ENCODE assay signal across 9 mouse cellular contexts in genomic region chr5:102113009-102113408, GRCm38 (mm10). TPM values are rescaled to one million over a fixed set of nuclear protein-coding genes. Genes with fewer than 3 reads are reported as not detected.
DNase-seq lines count a peak whose midpoint lies in the region; ATAC-seq and TF ChIP-seq lines count a peak whose summit lies in the region.
"Had no signal": no experiment of that assay in that cellular context is flagged by ENCODE, and none has a peak within 500 bp of the region (broad histone marks: within the 10 kb centered on the region; RNA-seq: fewer than 3 reads in every experiment).

No protein-coding gene starts in this region.

- no peak overlapping the region for H3K9ac ChIP-seq in heart, embryonic 16.5 days (ENCODE audit: low read length)
- H3K9ac ChIP-seq in embryonic facial prominence, embryonic 13.5 days: no peak overlapping the region
- no peak overlapping the region for H3K9ac ChIP-seq in stomach, postnatal 0 days (ENCODE audit: low read length)
- H3K9ac ChIP-seq: midbrain, embryonic 12.5 days had no signal

- peak overlapping the region; percentile 53 for H3K4me2 ChIP-seq in heart, embryonic 16.5 days (ENCODE audit: low read depth, low read length)
- peak overlapping the region; percentile 48 for H3K4me2 ChIP-seq in embryonic facial prominence, embryonic 13.5 days
- peak overlapping the region; percentile 27 for H3K4me2 ChIP-seq in stomach, postnatal 0 days (replicated peaks; ENCODE audit: low read depth)
- H3K4me2 ChIP-seq: midbrain, embryonic 12.5 days had no signal

- no peak overlapping the region for H3K27ac ChIP-seq in heart, embryonic 16.5 days (ENCODE audit: low read length)
- H3K27ac ChIP-seq in embryonic facial prominence, embryonic 13.5 days: no peak overlapping the region
- H3K27ac ChIP-seq in stomach, postnatal 0 days (replicated peaks): no peak overlapping the region
- H3K27ac ChIP-seq: kidney, postnatal 0 days; midbrain, embryonic 12.5 days had no signal

- TF ChIP-seq EP300 in stomach, postnatal 0 days (optimal IDR thresholded peaks at IDR 0.05): no peak

- no peaks in the 10 kb centered on the region for H3K36me3 ChIP-seq in heart, embryonic 16.5 days (ENCODE audit: control insufficient read depth, insufficient read depth)
- H3K36me3 ChIP-seq in embryonic facial prominence, embryonic 13.5 days: no peaks in the 10 kb centered on the region
- no peaks in the 10 kb centered on the region for H3K36me3 ChIP-seq in stomach, postnatal 0 days (ENCODE audit: control insufficient read depth, insufficient read depth, low read length)
- H3K36me3 ChIP-seq: midbrain, embryonic 12.5 days had no signal

- H3K9me3 ChIP-seq in heart, embryonic 16.5 days (replicated peaks; ENCODE audit: control insufficient read depth, low read length): no peaks in the 10 kb centered on the region
- no peaks in the 10 kb centered on the region for H3K9me3 ChIP-seq in embryonic facial prominence, embryonic 13.5 days
- no peaks in the 10 kb centered on the region for H3K9me3 ChIP-seq in stomach, postnatal 0 days (ENCODE audit: control insufficient read depth, low read length)
- H3K9me3 ChIP-seq: midbrain, embryonic 12.5 days had no signal

- no peak for TF ChIP-seq CTCF in stomach, postnatal 0 days (IDR thresholded peaks at IDR 0.05; ENCODE audit: low read depth)

- no peaks in the 10 kb centered on the region for H3K27me3 ChIP-seq in heart, embryonic 16.5 days (ENCODE audit: control insufficient read depth, insufficient read depth, low read length)
- H3K27me3 ChIP-seq in embryonic facial prominence, embryonic 13.5 days: no peaks in the 10 kb centered on the region; the same call in 1 of the 2 replicates
- H3K27me3 ChIP-seq in stomach, postnatal 0 days (ENCODE audit: control insufficient read depth, insufficient read depth, low read length): no peaks in the 10 kb centered on the region
- H3K27me3 ChIP-seq: midbrain, embryonic 12.5 days had no signal

- H3K4me1 ChIP-seq in heart, embryonic 16.5 days (ENCODE audit: control insufficient read depth, insufficient read depth, low read length): peaks cover 3% of the 10 kb centered on the region; the same call in 1 of the 2 replicates
- H3K4me1 ChIP-seq in embryonic facial prominence, embryonic 13.5 days: peaks cover 16% of the 10 kb centered on the region
- no peaks in the 10 kb centered on the region for H3K4me1 ChIP-seq in stomach, postnatal 0 days (replicated peaks; ENCODE audit: control insufficient read depth, insufficient read depth)

- WGBS in heart, embryonic 16.5 days: 16% methylated on average over 14 of the region's 14 CpGs
- 44% methylated on average over 14 of the region's 14 CpGs for WGBS in embryonic facial prominence, embryonic 13.5 days
- WGBS in stomach, postnatal 0 days: 24% methylated on average over 14 of the region's 14 CpGs

- H3K4me3 ChIP-seq in heart, embryonic 16.5 days (ENCODE audit: low read length): peak overlapping the region; percentile 28
- H3K4me3 ChIP-seq in embryonic facial prominence, embryonic 13.5 days: peak overlapping the region; percentile 16; the same call in 1 of the 2 replicates
- no peak overlapping the region; the same call in 1 of the 2 replicates for H3K4me3 ChIP-seq in stomach, postnatal 0 days (ENCODE audit: low read depth, low read length)
- H3K4me3 ChIP-seq: midbrain, embryonic 12.5 days had no signal

- DNase-seq in heart, postnatal 4 days: no peak
- peak; percentile 46 for DNase-seq in ovary, adult 18-20 months (ENCODE audit: low spot score)
- no peak for DNase-seq in ovary, postnatal 14 days (ENCODE audit: low spot score)
- peak; percentile 18 for DNase-seq in stomach, postnatal 0 days (ENCODE audit: low spot score)
- DNase-seq in cerebellum, adult 9-11 months: no peak

- ATAC-seq in heart, embryonic 16.5 days (replicated peaks; ENCODE audit: extremely low read depth, insufficient read depth, low FRiP score): 0 out of 2 replicates have a peak, but pooled peaks have one; percentile 18
- ATAC-seq in embryonic facial prominence, embryonic 13.5 days (ENCODE audit: insufficient number of reproducible peaks, insufficient read depth, low FRiP score, low TSS enrichment, low read depth): no peak
- ATAC-seq in stomach, postnatal 0 days (ENCODE audit: low FRiP score, low TSS enrichment): no peak

RNA-seq across cellular contexts. Expression of gene Wdfy3, which starts 43.3 kb away (rescaled TPM):
- 8.0 and 9.3 TPM in 2 replicates for polyA plus RNA-seq in heart, embryonic 16.5 days (2015; fragmentation: Nextera tagmentation; extraction: Ambion mirVana)
- 10 to 100 TPM; 47.0 to 48.6 TPM for total RNA-seq in heart, postnatal 4 days (2021)
- 19.1 and 20.5 TPM in 2 replicates for polyA plus RNA-seq in embryonic facial prominence, embryonic 13.5 days (2015; fragmentation: Nextera tagmentation; extraction: Ambion mirVana)
- 4.9 and 5.4 TPM in 2 replicates for polyA plus RNA-seq in stomach, postnatal 0 days (2015; fragmentation: Nextera tagmentation; extraction: Ambion mirVana)

Comparison
In these comparisons a context has a peak if more than half of its experiments do, and no peak if none do; other contexts are left out.
1. DNase-seq: peak in ovary, adult 18-20 months (single experiment) and stomach, postnatal 0 days (single experiment); none in heart, postnatal 4 days (single experiment), ovary, postnatal 14 days (single experiment) and cerebellum, adult 9-11 months (single experiment).
2. Peak in every context shown above with its lines, with median percentiles within 50 percentile points of each other: H3K4me2 ChIP-seq.